Mouse (Mus musculus): ENCODE data around the gene Cpsf4l. TPM values are rescaled to one million over a fixed set of nuclear protein-coding genes. Genes with fewer than 3 reads are reported as not detected.

Cpsf4l gene
- polyA plus RNA-seq, 1 experiment from 2014 or later, result not detected

DNA sequence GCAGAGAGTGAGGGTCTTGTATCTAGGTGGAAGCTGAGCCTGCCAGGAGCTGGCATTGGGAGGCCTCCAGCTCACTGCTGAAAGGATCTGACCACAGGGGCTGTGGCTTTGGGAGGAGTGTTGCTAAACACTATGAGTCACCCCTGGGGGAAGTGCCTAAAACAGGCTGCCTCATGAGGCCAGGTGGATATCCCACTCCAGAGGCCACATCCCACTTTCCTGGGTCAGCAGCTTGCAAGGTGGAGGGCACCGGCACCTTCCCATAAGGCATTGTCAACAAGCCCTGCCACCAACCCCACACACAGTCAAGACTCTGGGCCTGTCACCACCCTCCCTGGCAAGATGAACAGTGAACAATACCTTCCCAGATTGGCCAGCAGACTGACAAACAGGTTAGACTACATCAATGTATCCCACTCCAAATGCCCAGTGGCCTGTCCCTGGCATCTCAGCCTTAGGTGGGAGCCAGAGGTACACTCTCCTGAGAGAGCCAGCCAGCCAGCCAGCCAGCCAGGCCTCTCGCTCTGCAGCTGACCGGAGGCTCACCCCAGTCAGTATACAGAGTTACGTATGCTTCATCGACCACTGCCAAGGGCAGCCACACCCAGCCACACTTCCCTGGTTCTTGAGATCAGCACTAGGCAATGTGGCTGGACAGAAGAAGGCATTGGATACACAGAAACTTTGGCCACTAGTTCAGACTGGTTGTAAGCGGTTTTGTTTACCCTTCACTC lies 24.0 kb upstream of the Cpsf4l start:
- peaks cover 85% of the 10 kb centered on the region for H3K4me1 ChIP-seq (replicated peaks)
- H3K4me3 ChIP-seq (replicated peaks), result no peak overlapping the region
- H3K4me2 ChIP-seq, result peak overlapping the region; percentile 15; the same call in 1 of the 2 replicates
- 57% methylated on average over 6 of the region's 6 CpGs for WGBS (ENCODE audit: insufficient replicate concordance)
- DNase-seq, result no peak
- peak; percentile 35 for ATAC-seq (ENCODE audit: low read depth)
- H3K27me3 ChIP-seq, result no peaks in the 10 kb centered on the region
- H3K27ac ChIP-seq, result peak overlapping the region; percentile 72
- no peak overlapping the region for H3K9ac ChIP-seq
- no peaks in the 10 kb centered on the region for H3K9me3 ChIP-seq (replicated peaks)
- H3K36me3 ChIP-seq, result peaks cover 15% of the 10 kb centered on the region

DNA sequence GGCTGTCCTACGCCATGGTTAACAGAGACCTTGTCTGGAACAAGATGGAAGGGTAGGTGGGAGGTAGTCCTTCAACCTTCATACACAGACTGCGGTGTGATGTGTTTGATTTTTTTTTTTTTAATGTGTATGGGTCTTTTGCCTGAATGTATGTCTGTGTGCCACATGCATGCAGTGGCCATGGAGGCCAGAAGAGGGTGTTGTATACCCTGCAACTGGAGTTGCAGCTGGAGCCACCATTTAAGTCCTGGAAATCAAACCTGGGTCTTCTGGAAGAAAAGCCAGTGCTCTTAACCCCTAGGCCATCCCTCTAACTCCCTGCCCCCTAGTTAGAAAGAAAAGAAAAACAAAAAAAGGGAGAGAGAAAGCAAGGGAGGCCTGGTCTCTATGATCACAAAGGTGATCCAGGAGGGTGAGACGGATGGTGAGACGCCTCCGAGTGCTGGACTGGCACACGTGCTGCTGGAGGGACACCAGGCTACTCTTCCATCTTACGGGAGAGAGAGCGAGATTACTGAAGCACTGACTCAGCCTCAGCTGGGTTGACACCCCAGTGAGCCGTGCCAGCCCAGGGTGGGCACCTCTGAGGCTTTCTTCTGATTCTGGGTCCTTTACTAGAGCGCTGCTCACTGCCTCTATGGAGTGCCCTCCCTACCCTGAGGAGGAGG lies 22.3 kb upstream of the Cpsf4l start:
- no peak overlapping the region for H3K4me3 ChIP-seq (replicated peaks)
- H3K4me1 ChIP-seq (replicated peaks), result peaks cover 68% of the 10 kb centered on the region
- WGBS (ENCODE audit: insufficient replicate concordance), result 85% methylated on average over 10 of the region's 10 CpGs

DNA sequence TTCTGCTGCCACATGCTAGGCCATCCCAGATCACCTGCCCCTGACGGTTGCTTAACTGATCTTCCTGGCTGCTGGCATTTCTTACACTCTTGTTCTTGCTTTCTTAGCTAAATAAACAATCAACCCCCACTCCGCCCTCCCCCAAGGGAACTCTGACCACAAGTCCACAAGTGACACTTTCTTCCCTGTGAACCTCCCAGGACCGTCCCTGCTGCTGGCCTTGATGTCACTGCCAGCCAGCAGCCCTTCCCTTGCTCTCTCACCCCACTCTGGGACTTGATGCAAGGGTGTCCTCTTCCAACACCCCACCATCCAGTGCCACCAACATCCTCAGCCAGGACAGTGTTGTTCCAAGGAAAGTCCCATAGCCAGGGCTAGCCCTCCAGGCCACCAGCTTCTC lies 21.1 kb upstream of the Cpsf4l start:
- H3K9me3 ChIP-seq (replicated peaks), result no peaks in the 10 kb centered on the region
- peaks cover 56% of the 10 kb centered on the region for H3K4me1 ChIP-seq (replicated peaks)
- H3K9ac ChIP-seq, result no peak overlapping the region
- H3K27me3 ChIP-seq, result no peaks in the 10 kb centered on the region
- WGBS (ENCODE audit: insufficient replicate concordance), result 54% methylated on average over 3 of the region's 3 CpGs
- DNase-seq (no peak), ATAC-seq (ENCODE audit: low read depth) (no peak)
- H3K36me3 ChIP-seq, result peaks cover 44% of the 10 kb centered on the region
- no peak overlapping the region for H3K27ac ChIP-seq
- H3K4me2 ChIP-seq, result no peak overlapping the region
- H3K4me3 ChIP-seq (replicated peaks), result no peak overlapping the region

More for the DNA sequence above, 22.3 kb upstream of the Cpsf4l start:
- no peak for ATAC-seq (ENCODE audit: low read depth)
- H3K27me3 ChIP-seq, result no peaks in the 10 kb centered on the region
- H3K9ac ChIP-seq, result no peak overlapping the region
- no peak for DNase-seq
- no peak overlapping the region for H3K27ac ChIP-seq
- no peak overlapping the region for H3K4me2 ChIP-seq
- H3K9me3 ChIP-seq (replicated peaks), result no peaks in the 10 kb centered on the region
- peaks cover 32% of the 10 kb centered on the region for H3K36me3 ChIP-seq

DNA sequence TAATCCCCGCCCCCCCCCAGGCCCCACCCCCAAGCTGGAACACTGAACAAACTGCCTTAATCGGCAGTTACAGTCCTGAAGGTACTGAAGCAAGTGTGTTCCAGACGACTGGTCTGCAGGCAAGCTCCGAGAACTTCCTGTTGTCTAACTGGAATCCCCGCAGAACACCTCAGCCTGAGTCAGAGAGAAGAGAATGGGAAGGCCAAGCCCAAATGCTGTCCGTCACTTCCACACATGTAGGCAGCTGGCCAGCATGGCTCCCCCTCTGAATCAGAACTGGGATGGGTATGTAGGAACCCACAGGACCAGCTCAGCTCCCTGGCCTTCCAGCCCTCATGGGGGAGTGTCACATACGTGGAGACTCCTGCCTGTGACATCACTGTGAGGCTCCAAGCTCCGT lies 20.1 kb upstream of the Cpsf4l start:
- Histone ChIP-seq H3K9me3 (replicated peaks) (no peaks in the 10 kb centered on the region), H3K4me1 (replicated peaks) (peaks cover 46% of the 10 kb centered on the region), H3K9ac (no peak overlapping the region), H3K36me3 (peaks cover 41% of the 10 kb centered on the region), H3K4me2 (no peak overlapping the region), H3K27me3 (no peaks in the 10 kb centered on the region), H3K27ac (no peak overlapping the region), H3K4me3 (replicated peaks) (no peak overlapping the region)
- no peak for DNase-seq
- 60% methylated on average over 8 of the region's 8 CpGs for WGBS (ENCODE audit: insufficient replicate concordance)
- ATAC-seq (ENCODE audit: low read depth), result no peak

DNA sequence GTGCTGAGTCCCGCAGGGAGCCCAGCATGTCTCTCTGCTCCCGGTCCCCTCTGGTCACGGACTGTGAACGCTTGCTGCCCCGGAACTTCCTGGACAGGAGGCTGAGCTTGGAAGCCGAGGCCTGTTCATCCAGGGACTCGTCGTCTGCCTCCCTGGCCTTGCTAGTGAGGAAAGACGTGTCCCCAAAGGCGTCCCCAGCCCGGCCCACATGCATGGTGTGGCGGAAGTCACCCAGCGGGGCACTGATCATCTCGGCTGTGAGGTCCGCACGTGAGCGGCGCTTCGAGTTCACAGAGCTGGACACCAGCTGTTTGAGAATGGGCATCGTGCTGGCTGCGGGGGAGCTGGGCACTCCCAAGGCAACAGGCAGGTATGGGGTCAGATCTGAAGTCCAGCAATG lies 19.4 kb upstream of the Cpsf4l start:
- peaks cover 40% of the 10 kb centered on the region for H3K4me1 ChIP-seq (replicated peaks)
- 93% methylated on average over 21 of the region's 21 CpGs for WGBS (ENCODE audit: insufficient replicate concordance)
- H3K4me2 ChIP-seq, result no peak overlapping the region
- H3K36me3 ChIP-seq, result peaks cover 41% of the 10 kb centered on the region
- ATAC-seq (ENCODE audit: low read depth) (no peak), DNase-seq (no peak)
- H3K9ac ChIP-seq, result no peak overlapping the region
- no peak overlapping the region for H3K27ac ChIP-seq
- no peaks in the 10 kb centered on the region for H3K9me3 ChIP-seq (replicated peaks)
- H3K4me3 ChIP-seq (replicated peaks), result no peak overlapping the region
- H3K27me3 ChIP-seq, result no peaks in the 10 kb centered on the region

DNA sequence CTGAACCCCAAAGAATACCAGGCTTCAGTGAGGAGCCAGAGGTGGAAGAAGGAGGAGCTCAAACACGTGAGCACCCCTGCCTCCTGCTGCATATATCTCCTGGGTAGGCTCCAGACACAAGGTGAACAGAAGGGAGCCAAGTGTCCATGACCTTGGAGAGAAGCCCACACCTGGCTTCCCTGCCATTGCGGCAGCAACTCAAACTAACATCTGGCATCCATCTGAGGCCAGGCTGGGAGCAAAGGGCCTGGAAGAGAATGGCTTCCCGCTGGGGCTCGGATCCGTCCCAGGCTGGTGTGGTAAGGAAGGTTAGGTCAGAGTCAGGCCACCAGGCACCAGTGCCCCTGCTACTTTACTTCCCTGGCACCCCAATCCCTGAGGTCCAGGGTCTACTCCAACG lies 18.2 kb upstream of the Cpsf4l start:
- no peak overlapping the region for H3K27ac ChIP-seq
- DNase-seq (no peak), ATAC-seq (ENCODE audit: low read depth) (no peak)
- H3K9me3 ChIP-seq (replicated peaks), result no peaks in the 10 kb centered on the region
- H3K27me3 ChIP-seq, result no peaks in the 10 kb centered on the region
- H3K4me3 ChIP-seq (replicated peaks), result no peak overlapping the region
- WGBS (ENCODE audit: insufficient replicate concordance), result 84% methylated on average over 6 of the region's 6 CpGs
- H3K36me3 ChIP-seq, result peaks cover 41% of the 10 kb centered on the region
- no peak overlapping the region for H3K9ac ChIP-seq
- no peak overlapping the region for H3K4me2 ChIP-seq
- peaks cover 27% of the 10 kb centered on the region for H3K4me1 ChIP-seq (replicated peaks)

DNA sequence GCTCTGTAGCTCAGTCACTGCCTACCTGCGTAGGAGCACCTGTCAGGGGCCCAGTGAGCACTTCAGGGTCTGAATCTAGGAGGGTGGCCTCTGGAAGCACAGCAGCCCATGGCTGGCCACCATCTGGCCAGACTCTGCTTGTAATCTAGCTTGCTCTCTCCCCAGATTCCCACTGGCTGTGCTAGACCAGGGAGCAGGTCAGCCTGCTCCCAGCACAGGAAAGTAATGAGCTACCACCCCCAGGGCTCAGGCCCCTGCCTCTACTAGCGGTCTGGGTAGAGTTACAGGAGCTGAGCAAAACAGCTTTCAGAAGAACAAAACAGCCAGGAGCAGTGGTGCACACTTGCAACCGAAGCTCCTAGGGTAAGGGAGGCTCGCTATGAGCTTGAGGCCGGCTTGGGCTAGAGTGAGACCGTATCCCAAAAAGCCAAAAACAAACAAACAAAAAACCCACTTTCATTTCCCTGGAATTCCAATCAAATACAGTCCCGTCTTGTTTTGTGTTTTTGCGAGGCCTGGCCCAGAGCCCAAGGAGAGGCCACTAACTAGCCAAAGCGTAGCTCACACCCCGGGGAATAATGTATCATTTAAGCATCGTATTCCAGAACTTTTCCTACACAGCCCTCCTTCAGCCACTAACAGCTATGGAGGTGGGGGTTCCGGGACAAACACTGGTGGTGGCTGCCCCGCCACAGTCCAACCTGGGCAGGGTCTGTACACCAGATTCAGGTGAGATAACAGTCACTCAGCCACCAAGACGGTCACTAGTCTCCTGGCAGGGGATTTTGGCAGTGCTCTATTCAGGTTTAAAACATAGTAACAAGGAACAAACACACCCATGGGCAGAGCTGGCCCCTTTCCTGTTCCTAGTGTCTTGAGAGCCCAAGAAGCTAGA lies 17.4 kb upstream of the Cpsf4l start:
- Histone ChIP-seq H3K36me3 (peaks cover 41% of the 10 kb centered on the region), H3K4me2 (no peak overlapping the region), H3K9ac (no peak overlapping the region), H3K27ac (no peak overlapping the region), H3K9me3 (replicated peaks) (no peaks in the 10 kb centered on the region), H3K4me3 (replicated peaks) (no peak overlapping the region), H3K4me1 (replicated peaks) (peaks cover 20% of the 10 kb centered on the region), H3K27me3 (no peaks in the 10 kb centered on the region)
- no peak for DNase-seq
- 90% methylated on average over 14 of the region's 14 CpGs for WGBS (ENCODE audit: insufficient replicate concordance)
- ATAC-seq (ENCODE audit: low read depth), result no peak

DNA sequence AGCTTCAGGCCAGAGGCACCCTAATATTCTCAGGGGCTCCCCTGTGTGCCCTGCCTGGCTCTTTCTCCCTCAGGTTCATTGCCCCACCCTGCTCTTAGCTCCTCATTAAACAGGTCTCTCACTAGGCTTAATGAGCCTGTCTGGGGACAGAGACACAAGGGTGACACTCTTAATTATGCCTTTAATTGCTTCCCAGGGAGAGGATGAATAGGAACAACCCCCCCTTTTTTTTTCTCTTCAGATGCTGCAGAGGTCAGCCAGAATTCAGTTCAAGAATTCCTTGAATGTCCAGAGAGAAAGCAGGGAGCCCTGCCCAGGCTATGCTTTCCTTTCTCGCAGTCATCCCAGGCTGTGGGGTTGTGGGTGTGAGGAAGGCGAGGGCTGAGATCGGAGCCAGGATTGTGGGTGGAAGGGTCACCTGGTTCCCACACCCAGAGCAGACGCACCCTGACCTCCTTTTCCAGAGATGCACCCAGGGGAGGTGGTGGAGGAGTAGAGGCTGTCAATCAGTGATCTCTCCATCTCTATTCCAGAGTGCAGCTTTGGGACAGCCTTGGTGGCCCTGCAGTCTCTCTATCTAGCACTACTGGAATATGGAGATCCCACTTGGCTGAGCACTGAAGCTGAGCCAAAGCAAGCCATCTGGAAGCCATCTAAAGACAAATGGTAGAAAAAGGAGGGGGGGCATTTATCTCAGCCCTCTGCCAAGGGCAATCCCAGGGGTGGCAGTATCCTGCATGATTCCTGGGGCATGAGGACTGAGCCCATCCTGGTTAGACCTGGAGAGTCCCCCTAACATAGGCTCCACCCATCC lies 15.6 kb upstream of the Cpsf4l start:
- Histone ChIP-seq H3K27ac (no peak overlapping the region), H3K36me3 (peaks cover 41% of the 10 kb centered on the region)
- WGBS (ENCODE audit: insufficient replicate concordance), result 84% methylated on average over 4 of the region's 4 CpGs

DNA sequence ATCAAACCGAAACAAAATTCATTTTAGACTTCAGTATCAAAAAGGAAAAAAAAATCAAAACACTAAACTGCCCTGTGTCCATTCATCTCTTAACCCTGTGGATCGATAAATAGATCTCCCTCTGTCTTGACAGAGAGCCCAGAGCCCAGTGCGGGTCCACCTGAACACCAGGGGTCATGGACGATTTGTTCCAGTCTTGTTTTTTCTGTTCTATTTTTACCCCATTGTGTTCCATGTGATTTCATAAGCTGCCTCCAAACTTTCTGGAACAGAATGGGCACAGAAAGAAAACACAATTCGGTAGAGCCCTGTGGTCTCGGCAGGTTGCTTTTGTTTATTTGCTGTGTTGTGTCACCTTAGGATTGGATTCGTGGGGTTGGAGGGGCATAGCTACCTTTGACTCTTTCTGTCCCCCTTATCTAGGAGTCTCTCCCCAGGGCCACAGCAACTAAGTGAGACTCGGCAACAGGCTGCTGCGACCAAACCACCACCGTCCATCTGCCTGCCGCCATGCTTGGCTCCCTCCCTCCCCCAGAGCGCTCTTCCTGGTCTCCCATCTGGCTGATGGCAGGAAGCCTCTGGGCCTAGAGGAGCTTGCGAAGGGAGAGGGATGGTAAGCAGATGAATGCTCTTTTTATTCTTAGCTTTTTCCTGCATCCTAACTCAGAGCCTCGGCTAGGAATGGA lies 12.7 kb upstream of the Cpsf4l start:
- no peak for ATAC-seq (ENCODE audit: low read depth)
- no peak overlapping the region for H3K27ac ChIP-seq
- H3K9ac ChIP-seq, result no peak overlapping the region
- H3K36me3 ChIP-seq, result peaks cover 18% of the 10 kb centered on the region
- no peak for DNase-seq
- no peaks in the 10 kb centered on the region; the same call in 1 of the 2 replicates for H3K4me1 ChIP-seq (replicated peaks)
- no peaks in the 10 kb centered on the region for H3K9me3 ChIP-seq (replicated peaks)
- H3K27me3 ChIP-seq, result peaks cover 4% of the 10 kb centered on the region; the same call in 1 of the 2 replicates
- H3K4me2 ChIP-seq, result no peak overlapping the region
- 56% methylated on average over 14 of the region's 14 CpGs for WGBS (ENCODE audit: insufficient replicate concordance)
- H3K4me3 ChIP-seq (replicated peaks), result no peak overlapping the region

More for the DNA sequence above, 15.6 kb upstream of the Cpsf4l start:
- no peaks in the 10 kb centered on the region for H3K9me3 ChIP-seq (replicated peaks)
- H3K27me3 ChIP-seq, result no peaks in the 10 kb centered on the region
- no peak overlapping the region for H3K4me2 ChIP-seq
- no peak overlapping the region for H3K4me3 ChIP-seq (replicated peaks)
- no peak overlapping the region for H3K9ac ChIP-seq
- no peak for ATAC-seq (ENCODE audit: low read depth)
- H3K4me1 ChIP-seq (replicated peaks), result peaks cover 5% of the 10 kb centered on the region; the same call in 1 of the 2 replicates
- no peak for DNase-seq

DNA sequence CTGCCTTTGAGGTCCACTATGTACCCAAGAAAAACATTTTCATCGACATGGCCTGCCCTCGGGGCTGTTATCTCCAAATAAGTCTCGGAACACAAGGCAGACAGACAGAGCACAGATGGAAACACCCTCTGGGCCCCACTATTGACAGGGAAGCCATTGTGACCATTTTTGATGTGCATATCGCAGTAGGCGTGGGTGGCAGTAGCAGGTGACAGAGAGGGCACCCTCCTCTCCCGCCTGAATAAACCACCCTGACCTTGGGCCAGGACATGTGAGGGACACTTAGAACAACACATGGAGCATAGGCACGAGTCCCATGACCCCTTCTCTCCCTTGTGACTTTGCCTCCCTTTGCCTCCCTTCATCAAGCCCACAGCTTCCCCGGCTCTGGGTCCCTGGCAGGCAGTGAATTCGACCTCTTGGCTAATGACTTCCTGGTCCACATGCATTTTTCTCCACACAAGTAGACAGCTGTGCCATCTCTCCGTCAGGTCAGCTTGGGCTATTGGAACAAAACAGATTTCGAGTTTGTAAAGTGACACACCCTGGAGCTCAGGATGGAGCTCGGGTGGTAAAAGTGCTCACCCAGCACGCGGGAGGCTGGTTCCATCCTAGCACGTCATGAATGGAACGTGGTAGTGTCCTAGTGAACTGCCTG lies 8.1 kb upstream of the Cpsf4l start:
- Histone ChIP-seq H3K27me3 (peaks cover 4% of the 10 kb centered on the region; the same call in 1 of the 2 replicates), H3K9me3 (replicated peaks) (no peaks in the 10 kb centered on the region), H3K27ac (no peak overlapping the region), H3K9ac (no peak overlapping the region), H3K4me3 (replicated peaks) (no peak overlapping the region), H3K4me2 (no peak overlapping the region), H3K4me1 (replicated peaks) (peaks cover 4% of the 10 kb centered on the region; the same call in 1 of the 2 replicates), H3K36me3 (no peaks in the 10 kb centered on the region)
- DNase-seq (no peak), ATAC-seq (ENCODE audit: low read depth) (no peak)
- 59% methylated on average over 16 of the region's 16 CpGs for WGBS (ENCODE audit: insufficient replicate concordance)

Measured in liver, embryonic 13.5 days (tissue).